Mouse (Mus musculus) embryonic stem cell, embryonic (primary cell): ENCODE results near the gene Mylpf.

ENCODE experiments used
- CTCF ChIA-PET, 4 experiments: fragments of 300-600 bp in 2 of 4; fragments of 350-600 bp in 2 of 4; sonication (Branson Sonifier 250); formaldehyde crosslinking; loops; one replicate each; lab custom pipeline; 2022; ENCODE audit warnings: inconsistent platforms in 2 of 4; lab: Charles Lee
- POLR2A ChIA-PET, 4 experiments: fragments of 300-600 bp in 2 of 4; fragments of 350-600 bp in 2 of 4; sonication (Branson Sonifier 250); formaldehyde crosslinking; loops; one replicate each; lab custom pipeline; 2022; ENCODE audit warnings: antibody characterized with exemption in 4 of 4, inconsistent platforms in 1 of 4; lab: Charles Lee

Gene Mylpf

DNA sequence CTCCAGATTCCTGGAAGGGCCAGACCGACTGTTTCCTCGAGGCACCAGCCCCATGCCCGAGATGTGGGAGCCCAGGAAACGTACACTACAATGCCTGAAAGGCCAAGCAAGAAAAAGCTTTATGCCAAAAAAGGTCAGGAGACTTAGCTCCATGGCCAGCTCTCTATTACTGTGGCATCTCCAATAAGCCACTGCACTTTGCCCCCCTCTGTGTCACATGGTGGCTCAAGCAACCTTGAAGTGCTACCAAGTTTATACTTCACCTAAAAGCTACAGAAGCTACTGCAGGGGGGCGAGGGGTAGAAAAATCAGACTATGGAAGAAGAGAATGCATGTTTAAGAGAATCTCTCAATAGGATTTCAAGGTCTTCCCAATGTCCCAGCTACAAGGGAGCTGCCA is 15.7 kb upstream of the Mylpf start:
- ChIA-PET CTCF (interaction anchor here (0.6 to 1.4 kb wide), 6 partner anchors 9 to 796 kb away, joined by 3 to 5 read pairs (median 3); partner anchors contain the start of gene Nfatc2ip (in 1 of the 4)), POLR2A (interaction anchor here in 3 of 4 experiments (0.5 to 15.0 kb wide), 16 partner anchors 10 to 308 kb away, joined by 3 to 162 read pairs (median 4); partner anchors contain the start of genes Maz (in 1 of the 3), Sept1 (in 1 of the 3), Taok2 (in 1 of the 3) and Tbc1d10b (in 1 of the 3))

DNA sequence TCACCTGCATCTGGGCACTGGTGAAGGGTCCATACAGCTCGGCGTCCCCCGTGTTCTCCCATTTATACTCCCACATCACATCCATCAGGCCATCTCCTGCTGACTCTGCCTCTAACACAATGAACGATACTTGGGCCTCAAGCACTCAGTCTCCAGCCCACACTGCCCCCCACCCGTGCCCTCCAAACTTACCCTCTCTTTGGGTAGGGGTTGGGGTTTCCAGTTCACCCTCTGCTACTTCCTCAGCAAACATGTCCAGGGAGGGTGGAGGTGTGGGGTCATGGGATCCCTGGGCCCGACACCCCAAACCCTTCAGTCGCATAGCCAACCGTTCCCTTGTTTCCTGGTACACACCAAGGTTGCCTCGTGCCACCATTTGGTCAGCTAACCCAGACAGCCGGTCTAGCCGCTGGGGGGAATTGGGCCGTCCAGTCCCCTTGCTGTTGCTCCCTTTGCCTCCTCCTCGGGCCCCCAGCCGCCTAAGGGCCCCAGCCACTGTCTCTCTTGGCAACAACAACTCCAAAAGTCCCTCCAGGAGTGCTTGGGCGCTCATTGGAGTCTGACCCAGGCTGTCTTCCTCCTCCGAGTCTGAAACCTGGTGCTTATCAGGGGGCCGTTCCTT is 14.6 kb upstream of the Mylpf start:
- ChIA-PET CTCF (interaction anchor here in 3 of 4 experiments (0.5 to 1.3 kb wide), 4 partner anchors 18 to 480 kb away, joined by 3 to 5 read pairs (median 3); no protein-coding TSS in a partner anchor), POLR2A (interaction anchor here in 3 of 4 experiments (0.6 to 15.0 kb wide), 25 partner anchors 9 to 149 kb away, joined by 3 to 162 read pairs (median 5); partner anchors contain the start of genes Sept1 (in 2 of the 3), Tbc1d10b (in 2 of the 3) and Zfp553 (in 2 of the 3))

- ChIA-PET CTCF (interaction anchor here in 2 of 4 experiments (0.5 to 1.3 kb wide), 3 partner anchors 12 to 481 kb away, joined by 3 to 5 read pairs (median 4); no protein-coding TSS in a partner anchor), POLR2A (interaction anchor here (0.7 to 15.0 kb wide), 27 partner anchors 9 to 149 kb away, joined by 3 to 162 read pairs (median 4); partner anchors contain the start of genes Sept1 (in 2 of the 4), Tbc1d10b (in 2 of the 4) and Zfp553 (in 2 of the 4))
Observed at GRCm38 (mm10) chr7:127194633-127195029, 14.1 kb upstream of the Mylpf start.

GRCm38 (mm10) chr7:127195544-127196295 is 13.0 kb upstream of the Mylpf start, which contains the start of gene Cd2bp2:
TSS of gene Cd2bp2 (minus strand) at chr7:127196050.
- ChIA-PET CTCF (interaction anchor here in 3 of 4 experiments (0.5 to 1.3 kb wide), 6 partner anchors 13 to 700 kb away, joined by 3 to 6 read pairs (median 4); no protein-coding TSS in a partner anchor), POLR2A (interaction anchor here in 3 of 4 experiments (0.6 to 15.0 kb wide), 46 partner anchors 8 to 178 kb away, joined by 3 to 162 read pairs (median 4); partner anchors contain the start of genes Sept1 (in 3 of the 3), Zfp553 (in 3 of the 3), Tbc1d10b (in 2 of the 3) and Zfp771 (in 2 of the 3))

DNA sequence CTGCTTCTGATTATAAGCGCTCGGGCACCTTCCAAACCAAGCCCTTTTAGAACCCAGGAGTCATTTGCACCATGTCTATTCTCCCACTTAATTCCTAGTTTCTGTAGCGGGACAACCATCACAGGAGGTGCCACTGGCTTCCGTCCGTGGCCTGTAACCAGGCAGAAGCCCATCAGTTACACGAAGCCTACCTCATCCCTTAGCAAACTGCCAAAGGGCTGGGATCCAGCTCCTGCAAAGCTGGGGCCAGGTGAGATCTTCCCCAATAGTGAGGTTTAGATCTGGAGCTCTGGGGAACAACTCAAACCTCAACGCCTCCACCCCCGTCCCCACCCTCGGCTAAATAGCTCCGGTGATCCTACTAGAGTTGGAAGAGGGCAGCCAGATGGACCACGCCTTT is 12.2 kb upstream of the Mylpf start:
- ChIA-PET POLR2A (interaction anchor here (0.6 to 15.0 kb wide), 59 partner anchors 8 to 611 kb away, joined by 3 to 162 read pairs (median 4); partner anchors contain the start of genes Sept1 (in 3 of the 4), Zfp553 (in 3 of the 4), Tbc1d10b (in 2 of the 4) and Zfp771 (in 2 of the 4)), CTCF (interaction anchor here in 2 of 4 experiments (0.6 to 1.4 kb wide), 6 partner anchors 12 to 478 kb away, joined by 3 to 7 read pairs (median 3); no protein-coding TSS in a partner anchor)

DNA sequence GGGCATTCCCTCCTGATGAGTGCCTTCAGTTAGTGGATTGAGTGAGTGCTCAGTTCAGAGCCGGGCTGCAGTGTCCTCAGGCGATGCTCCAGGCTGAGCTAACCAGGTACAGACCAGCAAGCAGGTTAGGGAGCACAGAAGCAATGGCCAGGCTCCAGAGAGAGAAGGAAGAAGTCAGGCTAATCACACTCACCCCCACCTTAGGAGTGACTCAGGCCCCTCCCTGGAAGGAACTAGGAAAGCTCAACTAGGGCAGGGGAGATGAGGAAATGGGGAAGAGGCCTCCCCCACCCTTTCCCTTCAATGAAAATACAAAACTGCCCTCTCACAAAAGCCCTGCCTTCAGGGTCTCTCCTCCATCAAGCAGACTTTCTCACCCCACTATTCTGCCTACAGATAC is 2.1 kb upstream of the Mylpf start:
- ChIA-PET POLR2A (interaction anchor here (1.0 to 4.0 kb wide), 29 partner anchors 8 to 85 kb away, joined by 3 to 84 read pairs (median 6); partner anchors contain the start of genes Cd2bp2 (in 3 of the 4), Sept1 (in 2 of the 4), Zfp553 (in 2 of the 4) and Qprt (in 1 of the 4)), CTCF (interaction anchor here in 2 of 4 experiments (0.5 to 1.9 kb wide), 6 partner anchors 9 to 547 kb away, joined by 3 to 5 read pairs (median 4); no protein-coding TSS in a partner anchor)

DNA sequence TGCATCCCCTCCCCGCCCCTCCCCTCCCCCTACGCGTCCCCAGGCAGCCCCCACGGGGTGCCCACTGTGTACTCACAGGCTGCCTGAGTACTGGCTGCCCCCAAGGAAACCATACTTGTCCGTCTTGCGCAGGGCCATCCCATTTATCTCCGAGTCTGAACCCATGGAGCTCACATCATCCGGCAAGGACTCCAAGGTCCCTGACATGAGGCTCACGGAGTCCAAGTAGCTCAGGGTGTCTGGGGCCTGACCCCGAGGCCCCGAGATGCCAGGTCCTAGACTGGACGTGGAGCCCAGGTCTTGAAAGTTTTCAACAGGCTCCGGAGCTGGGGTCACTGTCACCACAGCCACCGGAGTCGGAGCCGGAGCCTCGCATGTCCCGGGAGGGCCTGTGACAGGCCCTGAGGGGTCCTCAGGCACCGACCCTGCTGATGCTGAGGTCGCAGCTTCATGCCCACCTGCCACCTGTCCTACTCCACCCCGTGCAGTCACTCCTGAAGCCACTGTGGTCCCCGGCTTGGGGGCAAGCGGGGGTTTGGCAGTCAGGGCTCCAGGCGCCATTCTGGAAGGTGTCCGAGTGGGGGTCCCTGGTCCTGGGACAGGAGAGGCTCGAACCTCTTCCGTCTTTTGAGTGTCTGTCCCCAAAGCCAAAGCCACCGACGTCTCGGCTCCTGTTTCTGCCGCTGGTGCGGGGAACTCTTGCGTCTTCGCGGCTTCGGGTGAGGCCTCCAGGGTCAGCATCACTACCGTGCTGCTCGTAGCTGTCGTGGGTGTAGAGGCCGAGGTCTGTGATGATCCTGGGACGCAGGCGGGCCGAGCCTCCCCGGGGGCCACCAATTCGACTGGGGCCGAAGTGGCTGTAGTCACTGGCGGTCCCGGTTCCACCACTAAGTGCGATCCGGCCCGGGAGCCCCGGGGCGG is 1.1 kb upstream of the Mylpf start:
- ChIA-PET POLR2A (interaction anchor here (0.7 to 4.0 kb wide), 36 partner anchors 8 to 583 kb away, joined by 3 to 84 read pairs (median 5); partner anchors contain the start of genes Cd2bp2 (in 3 of the 4), Sept1 (in 2 of the 4), Zfp553 (in 2 of the 4) and Maz (in 1 of the 4)), CTCF (interaction anchor here in 2 of 4 experiments (0.6 to 1.9 kb wide), 6 partner anchors 8 to 620 kb away, joined by 3 to 5 read pairs (median 4); no protein-coding TSS in a partner anchor)

- CTCF ChIA-PET, result interaction anchor here in 2 of 4 experiments (0.5 to 1.9 kb wide), 2 partner anchors 27 to 49 kb away, joined by 4 to 5 read pairs; no protein-coding TSS in a partner anchor
- POLR2A ChIA-PET, result interaction anchor here in 3 of 4 experiments (1.0 to 4.0 kb wide), 10 partner anchors 9 to 29 kb away, joined by 3 to 84 read pairs (median 10); partner anchors contain the start of genes Cd2bp2 (in 2 of the 3), Sept1 (in 2 of the 3) and Zfp553 (in 2 of the 3)
Observed at GRCm38 (mm10) chr7:127208295-127208552, 466 bp upstream of the Mylpf start, which contains the start of gene Tbc1d10b. TSS of gene Tbc1d10b (minus strand) at chr7:127208468.

GRCm38 (mm10) chr7:127209851-127210250 is 1.2 kb downstream of the Mylpf start:
- CTCF ChIA-PET, result interaction anchor here in 2 of 4 experiments (0.6 to 1.1 kb wide), 2 partner anchors 14 to 22 kb away, joined by 3 read pairs; no protein-coding TSS in a partner anchor
- POLR2A ChIA-PET, result interaction anchor here (0.5 to 7.3 kb wide), 22 partner anchors 8 to 51 kb away, joined by 3 to 208 read pairs (median 6); partner anchors contain the start of genes Cd2bp2 (in 2 of the 4), Sept1 (in 2 of the 4), Zfp553 (in 2 of the 4) and Dctpp1 (in 1 of the 4)

GRCm38 (mm10) chr7:127210266-127210665 is 1.6 kb downstream of the Mylpf start:
- ChIA-PET POLR2A (interaction anchor here (0.8 to 7.3 kb wide), 19 partner anchors 8 to 64 kb away, joined by 3 to 208 read pairs (median 6); partner anchors contain the start of genes Cd2bp2 (in 2 of the 4), Sept1 (in 2 of the 4), Zfp553 (in 2 of the 4) and Dctpp1 (in 1 of the 4)), CTCF (interaction anchor here in 1 of 4 experiments (1.1 kb wide), 1 partner anchor 14 kb away, joined by 3 read pairs; no protein-coding TSS in a partner anchor)

DNA sequence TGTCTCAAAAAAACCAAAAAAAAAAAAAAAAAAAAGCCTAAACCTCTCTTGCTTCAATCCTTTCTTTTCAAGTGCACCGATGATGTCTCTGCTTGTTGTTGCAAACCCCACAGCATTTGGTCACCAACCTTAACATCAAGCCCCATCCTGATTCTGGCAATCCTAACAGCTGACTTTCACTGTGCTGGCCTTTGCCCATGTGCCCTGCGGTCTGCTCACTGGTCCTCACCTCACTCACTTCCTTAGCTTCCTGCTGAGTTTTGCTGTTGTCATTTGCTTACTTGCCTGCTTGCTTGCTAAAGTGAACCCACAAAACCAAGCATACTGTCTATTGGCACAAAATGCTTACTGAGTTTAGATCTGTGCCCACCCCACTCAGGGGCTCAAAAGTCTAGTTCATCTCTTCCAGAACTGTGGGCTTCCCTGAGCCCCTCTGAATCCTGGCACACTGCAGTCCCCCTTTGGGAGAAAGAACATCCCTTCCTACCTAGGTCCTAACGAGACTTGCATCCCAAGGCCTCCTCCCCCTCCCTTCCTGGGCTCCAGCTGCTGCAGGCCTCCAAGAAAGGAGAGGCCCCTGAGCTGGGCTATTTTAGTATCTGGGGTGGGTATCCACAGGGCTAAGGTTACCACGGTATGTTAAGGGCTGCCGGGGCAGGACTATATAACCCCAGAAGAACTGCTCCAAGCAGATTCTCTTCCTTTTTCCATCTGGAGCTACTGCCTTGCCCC is 2.5 kb downstream of the Mylpf start:
- ChIA-PET CTCF (interaction anchor here in 3 of 4 experiments (0.5 to 1.5 kb wide), 7 partner anchors 13 to 672 kb away, joined by 3 to 9 read pairs (median 3); no protein-coding TSS in a partner anchor), POLR2A (interaction anchor here in 3 of 4 experiments (0.7 to 7.3 kb wide), 28 partner anchors 8 to 426 kb away, joined by 3 to 208 read pairs (median 6); partner anchors contain the start of genes Cd2bp2 (in 2 of the 3), Sept1 (in 2 of the 3), Zfp553 (in 2 of the 3) and Dctpp1 (in 1 of the 3))

DNA sequence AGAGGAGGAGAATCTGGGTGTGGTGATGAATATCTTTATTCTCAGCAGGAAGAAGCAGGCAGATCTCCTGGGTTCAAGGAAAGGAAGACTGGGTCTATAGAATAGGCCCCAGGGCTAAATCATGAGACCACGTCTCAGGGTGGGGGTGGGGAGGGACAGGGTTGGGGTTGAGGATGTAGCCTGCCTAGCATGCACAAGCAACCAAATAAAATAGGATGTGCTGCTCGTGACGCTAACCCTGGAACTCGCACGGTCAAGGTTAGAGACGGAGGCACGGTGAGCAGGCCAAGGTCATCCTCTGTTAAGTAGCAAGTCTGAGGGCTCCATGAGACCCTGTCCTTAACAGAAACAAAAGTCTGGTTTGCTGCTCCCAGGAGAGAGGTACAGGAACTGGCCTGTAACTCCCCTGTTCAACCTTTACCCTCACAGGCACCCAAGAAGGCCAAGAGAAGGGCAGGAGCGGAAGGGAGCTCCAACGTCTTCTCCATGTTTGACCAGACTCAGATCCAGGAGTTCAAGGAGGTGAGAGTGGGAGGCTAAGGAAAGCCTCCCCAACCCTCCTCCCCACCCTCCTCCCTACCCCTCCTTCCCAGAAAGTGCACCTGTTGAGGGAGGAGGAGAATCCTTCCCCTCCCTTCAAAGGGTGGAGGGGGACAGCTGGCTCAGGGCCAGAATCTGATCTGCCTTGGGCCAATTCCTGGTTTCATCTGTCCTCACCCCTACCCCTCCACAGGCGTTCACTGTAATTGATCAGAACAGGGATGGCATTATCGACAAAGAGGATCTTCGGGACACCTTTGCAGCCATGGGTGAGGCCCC is 4.0 kb downstream of the Mylpf start:
- CTCF ChIA-PET, result interaction anchor here (0.5 to 2.0 kb wide), 16 partner anchors 11 to 519 kb away, joined by 3 to 14 read pairs (median 3); partner anchors contain the start of genes Zfp553 (in 1 of the 4) and Zfp771 (in 1 of the 4)
- POLR2A ChIA-PET, result interaction anchor here (0.6 to 7.3 kb wide), 37 partner anchors 8 to 710 kb away, joined by 3 to 208 read pairs (median 5); partner anchors contain the start of genes Cd2bp2 (in 2 of the 4), Sept1 (in 2 of the 4), Zfp553 (in 2 of the 4) and Zfp771 (in 2 of the 4)

DNA sequence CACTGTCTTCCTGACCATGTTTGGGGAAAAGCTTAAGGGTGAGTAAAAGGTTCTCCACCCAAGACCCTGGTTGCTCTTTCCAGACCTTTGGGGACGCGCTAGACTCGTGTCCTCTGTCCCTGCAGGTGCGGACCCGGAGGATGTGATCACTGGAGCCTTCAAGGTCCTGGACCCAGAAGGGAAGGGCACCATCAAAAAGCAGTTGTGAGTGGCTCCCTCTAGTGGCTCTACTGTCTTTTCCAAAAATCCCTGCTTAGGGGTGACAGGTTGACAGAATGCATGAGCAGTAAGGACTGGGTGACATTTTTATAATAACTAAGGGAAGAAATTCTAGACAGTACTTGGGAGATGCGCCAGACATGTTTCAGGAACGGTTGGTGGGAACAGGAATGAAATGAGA is 4.8 kb downstream of the Mylpf start:
- POLR2A ChIA-PET, result interaction anchor here (0.5 to 7.3 kb wide), 33 partner anchors 10 to 993 kb away, joined by 3 to 208 read pairs (median 5); partner anchors contain the start of genes Sept1 (in 3 of the 4), Zfp553 (in 3 of the 4), Zfp771 (in 2 of the 4) and Cd2bp2 (in 1 of the 4)
- CTCF ChIA-PET, result interaction anchor here (0.7 to 2.7 kb wide), 15 partner anchors 10 to 520 kb away, joined by 3 to 17 read pairs (median 4); partner anchors contain the start of genes Zfp553 (in 2 of the 4), Sept1 (in 1 of the 4) and Zfp771 (in 1 of the 4)
